Mouse (Mus musculus): ENCODE measurements around the gene Acvr1. TPM values are rescaled to one million over a fixed set of nuclear protein-coding genes. Genes with fewer than 3 reads are reported as not detected.

Acvr1 gene
- polyA plus RNA-seq, 1 experiment from 2014 or later, result 4.6 TPM

DNA sequence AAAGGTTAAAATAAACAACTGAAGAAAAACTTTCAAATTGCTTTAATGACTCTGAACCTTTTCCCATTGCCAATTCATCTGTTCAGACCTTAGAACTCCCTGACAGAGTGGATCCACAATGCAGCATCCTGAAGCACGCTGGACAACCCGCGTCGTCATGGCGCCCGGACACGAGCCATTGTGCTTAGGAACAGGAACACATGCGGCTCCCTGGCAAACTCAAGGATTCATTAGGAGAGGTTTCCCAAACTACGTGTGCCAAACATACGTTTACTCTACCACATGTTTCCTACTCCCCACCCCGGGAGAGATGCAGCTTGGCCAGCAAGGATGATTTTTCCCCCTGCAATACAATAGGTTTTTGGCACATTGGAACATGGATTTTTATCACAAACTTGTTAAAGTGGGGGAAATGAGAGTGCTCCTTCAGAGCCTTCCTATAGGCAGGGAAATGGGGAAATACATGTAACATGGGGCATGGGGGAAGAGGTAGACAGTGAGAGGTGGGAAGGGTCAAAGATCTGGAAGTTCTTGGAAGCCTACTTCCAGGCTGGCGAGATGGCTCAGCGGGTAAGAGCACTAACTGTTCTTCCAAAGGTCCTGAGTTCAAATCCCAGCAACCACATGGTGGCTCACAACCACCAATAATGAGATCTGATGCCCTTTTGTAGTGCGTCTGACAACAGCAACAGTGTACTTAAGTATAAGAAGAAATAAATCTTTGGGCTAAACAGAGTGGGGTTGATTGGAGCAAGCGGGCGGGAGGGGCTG is 112.7 kb downstream of the Acvr1 start:
- no peaks in the 10 kb centered on the region for H3K4me1 ChIP-seq
- H3K27ac ChIP-seq, result no peak overlapping the region
- WGBS, result 90% methylated on average over 16 of the region's 16 CpGs
- no peak overlapping the region for H3K9ac ChIP-seq
- no peaks in the 10 kb centered on the region for H3K9me3 ChIP-seq
- H3K4me2 ChIP-seq, result no peak overlapping the region
- no peak for ATAC-seq (ENCODE audit: low FRiP score)
- no peaks in the 10 kb centered on the region for H3K27me3 ChIP-seq
- no peak overlapping the region for H3K4me3 ChIP-seq (replicated peaks)
- H3K36me3 ChIP-seq (replicated peaks), result peaks cover 24% of the 10 kb centered on the region

DNA sequence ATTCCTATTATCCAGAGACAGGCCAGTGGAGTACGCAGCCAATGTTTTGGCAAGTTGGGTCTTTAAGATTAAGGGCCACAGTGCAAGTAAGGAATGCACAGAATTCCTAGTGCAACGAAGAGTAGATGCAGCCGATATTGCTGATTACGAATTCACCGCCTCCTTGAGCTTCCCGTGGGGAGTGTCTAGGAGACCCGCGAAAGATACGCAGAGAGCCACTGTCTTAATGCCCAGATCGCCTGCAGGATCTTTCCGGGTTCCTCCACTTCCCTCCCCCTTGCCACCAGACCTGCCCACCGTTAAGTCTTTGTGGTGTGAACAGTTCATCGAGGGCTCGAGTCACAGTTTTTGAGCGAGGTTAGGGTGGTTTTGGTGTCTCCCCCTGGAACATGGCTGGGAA is 120.0 kb downstream of the Acvr1 start:
- H3K9ac ChIP-seq, result no peak overlapping the region
- H3K27me3 ChIP-seq, result no peaks in the 10 kb centered on the region
- H3K36me3 ChIP-seq (replicated peaks), result peaks cover 8% of the 10 kb centered on the region
- H3K4me2 ChIP-seq, result no peak overlapping the region
- no peaks in the 10 kb centered on the region for H3K4me1 ChIP-seq
- no peak overlapping the region for H3K27ac ChIP-seq
- no peak for ATAC-seq (ENCODE audit: low FRiP score)
- H3K4me3 ChIP-seq (replicated peaks), result no peak overlapping the region
- no peaks in the 10 kb centered on the region for H3K9me3 ChIP-seq
- 94% methylated on average over 15 of the region's 15 CpGs for WGBS

DNA sequence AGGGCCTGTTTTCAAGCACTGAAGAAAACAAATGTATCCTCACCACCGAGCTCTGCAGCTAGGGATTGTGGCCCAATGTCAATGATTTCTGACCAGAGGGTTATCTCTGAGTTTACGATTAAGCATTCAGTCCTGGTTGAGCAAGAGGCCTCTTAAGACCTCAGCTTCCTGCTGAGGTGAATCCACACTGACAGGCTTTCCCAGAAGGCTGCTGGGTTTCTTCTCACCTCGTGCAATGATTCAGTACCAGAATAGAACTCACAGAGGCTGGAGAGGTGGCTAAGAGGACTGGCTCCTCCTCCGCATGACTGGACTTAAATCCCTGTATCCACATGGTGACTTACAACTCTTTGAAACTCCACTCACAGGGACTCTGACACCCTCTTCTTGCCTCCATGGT is 123.8 kb downstream of the Acvr1 start:
- 82% methylated on average over 4 of the region's 4 CpGs for WGBS
- H3K9ac ChIP-seq, result no peak overlapping the region
- no peaks in the 10 kb centered on the region for H3K4me1 ChIP-seq
- H3K36me3 ChIP-seq (replicated peaks), result peaks cover 12% of the 10 kb centered on the region
- no peaks in the 10 kb centered on the region for H3K9me3 ChIP-seq
- ATAC-seq (ENCODE audit: low FRiP score), result no peak
- no peak overlapping the region for H3K27ac ChIP-seq
- H3K4me2 ChIP-seq, result no peak overlapping the region
- no peaks in the 10 kb centered on the region for H3K27me3 ChIP-seq
- no peak overlapping the region for H3K4me3 ChIP-seq (replicated peaks)

DNA sequence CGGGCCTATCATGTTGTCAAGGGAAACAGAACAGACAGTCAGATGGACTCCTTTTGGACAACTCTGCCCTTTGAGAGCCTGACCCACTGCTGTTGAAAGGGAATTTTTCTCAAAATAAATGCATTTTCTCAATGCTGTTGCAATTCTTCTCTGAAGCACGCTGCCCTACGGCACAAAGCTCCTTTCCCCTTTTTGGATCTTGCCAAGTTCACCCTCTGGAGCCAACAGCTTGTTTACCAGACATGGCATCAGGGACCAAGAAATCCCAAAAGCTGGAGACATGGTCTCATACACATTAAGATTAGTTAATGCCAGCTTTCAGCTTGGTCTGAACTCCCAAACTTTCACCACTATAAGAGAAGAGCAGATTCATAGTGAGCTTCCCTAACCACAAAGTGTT is 130.0 kb downstream of the Acvr1 start:
- Histone ChIP-seq H3K9me3 (no peaks in the 10 kb centered on the region), H3K36me3 (replicated peaks) (peaks cover 4% of the 10 kb centered on the region)
- ATAC-seq (ENCODE audit: low FRiP score), result no peak

DNA sequence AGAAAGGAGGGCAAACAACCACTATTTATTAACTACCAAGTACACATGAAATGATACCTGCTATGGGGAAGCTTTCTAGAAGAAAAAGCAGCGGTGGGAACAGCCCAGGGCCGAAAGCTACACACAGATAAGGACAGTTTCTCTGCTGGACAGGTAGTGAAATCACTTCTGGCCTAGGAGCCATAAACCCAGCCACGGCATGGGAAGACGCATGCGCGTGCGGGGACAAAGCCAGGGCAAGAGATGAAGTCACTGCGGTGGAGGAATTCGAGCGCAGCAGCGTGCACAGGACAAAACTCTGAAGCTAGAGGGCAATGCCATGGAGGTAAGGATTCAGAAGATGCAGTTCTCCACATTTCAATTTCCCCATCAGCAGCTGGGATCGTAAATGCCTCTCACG is 131.4 kb downstream of the Acvr1 start:
- H3K4me1 ChIP-seq, result no peaks in the 10 kb centered on the region
- H3K4me2 ChIP-seq, result no peak overlapping the region
- ATAC-seq (ENCODE audit: low FRiP score), result no peak
- no peaks in the 10 kb centered on the region for H3K9me3 ChIP-seq
- H3K27ac ChIP-seq, result no peak overlapping the region
- H3K4me3 ChIP-seq (replicated peaks), result no peak overlapping the region
- H3K27me3 ChIP-seq, result no peaks in the 10 kb centered on the region
- 91% methylated on average over 13 of the region's 13 CpGs for WGBS
- H3K9ac ChIP-seq, result no peak overlapping the region
- H3K36me3 ChIP-seq (replicated peaks), result peaks cover 4% of the 10 kb centered on the region

More for the DNA sequence above, 130.0 kb downstream of the Acvr1 start:
- Histone ChIP-seq H3K27me3 (no peaks in the 10 kb centered on the region), H3K9ac (no peak overlapping the region), H3K4me1 (no peaks in the 10 kb centered on the region), H3K4me3 (replicated peaks) (no peak overlapping the region), H3K27ac (no peak overlapping the region), H3K4me2 (no peak overlapping the region)
- WGBS, result 86% methylated on average over 3 of the region's 3 CpGs

DNA sequence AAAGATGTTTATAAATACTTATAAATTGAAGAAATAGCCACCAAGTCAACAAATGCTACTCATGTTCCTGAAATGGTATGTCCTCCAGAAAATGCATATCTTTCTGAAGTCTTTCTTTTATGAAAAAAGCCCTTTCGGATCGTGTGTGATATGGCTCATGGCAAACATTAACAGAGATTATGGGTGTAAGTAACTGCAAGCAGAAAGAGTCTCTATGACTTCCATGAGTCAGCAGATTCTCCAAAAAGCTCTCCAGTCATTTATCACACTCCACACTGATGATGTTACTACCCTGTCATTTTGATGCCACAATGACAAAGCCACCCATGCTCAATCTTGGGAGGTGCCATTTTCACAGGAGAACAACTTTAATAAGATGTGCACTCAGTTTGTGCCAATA is 132.5 kb downstream of the Acvr1 start:
- Histone ChIP-seq H3K27me3 (no peaks in the 10 kb centered on the region), H3K4me1 (no peaks in the 10 kb centered on the region), H3K9ac (no peak overlapping the region), H3K4me2 (no peak overlapping the region), H3K36me3 (replicated peaks) (peaks cover 3% of the 10 kb centered on the region), H3K4me3 (replicated peaks) (no peak overlapping the region), H3K27ac (no peak overlapping the region), H3K9me3 (no peaks in the 10 kb centered on the region)
- 90% methylated on average over 2 of the region's 2 CpGs for WGBS
- no peak for ATAC-seq (ENCODE audit: low FRiP score)

DNA sequence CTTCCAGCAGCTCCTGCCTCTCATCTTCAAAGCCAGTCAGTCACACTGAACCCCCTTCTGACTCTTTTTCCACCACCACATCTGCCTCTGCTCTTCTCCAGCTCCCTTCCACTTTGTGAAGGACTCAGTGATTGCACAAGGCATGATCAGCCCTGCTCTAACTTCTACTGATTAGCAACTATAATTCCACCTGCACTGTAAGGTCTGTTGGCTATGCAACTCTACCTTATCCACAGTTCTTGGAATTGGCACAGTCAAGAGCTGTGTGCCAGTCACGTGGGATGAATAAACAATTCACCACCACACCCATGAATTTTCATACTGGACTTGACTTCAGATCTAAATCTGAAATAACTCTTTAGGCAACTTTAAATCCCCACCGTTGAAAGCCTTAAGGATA is 133.6 kb downstream of the Acvr1 start:
- H3K4me3 ChIP-seq (replicated peaks), result no peak overlapping the region

DNA sequence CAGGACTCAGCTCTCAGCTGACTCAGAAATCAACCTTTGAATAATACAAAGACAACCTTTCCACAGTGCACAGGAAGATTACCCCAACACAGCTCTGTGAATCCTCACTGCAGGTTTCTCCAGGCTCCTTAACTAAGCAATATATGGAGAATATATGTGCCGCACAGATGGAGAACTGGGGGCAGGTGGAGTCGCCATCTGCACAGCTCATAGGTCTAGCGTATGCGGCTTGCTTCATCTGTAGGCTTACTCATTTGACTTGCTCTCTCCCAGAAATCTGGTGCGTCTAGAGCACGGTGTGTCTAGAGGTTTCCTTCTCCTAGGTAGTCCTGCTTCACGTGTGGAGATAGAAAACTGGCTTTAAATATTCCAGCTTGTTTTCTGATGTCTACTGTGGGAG is 134.7 kb downstream of the Acvr1 start:
- Histone ChIP-seq H3K27ac (no peak overlapping the region), H3K4me2 (no peak overlapping the region), H3K9ac (no peak overlapping the region), H3K9me3 (no peaks in the 10 kb centered on the region), H3K36me3 (replicated peaks) (no peaks in the 10 kb centered on the region; the same call in 1 of the 2 replicates), H3K4me1 (no peaks in the 10 kb centered on the region), H3K27me3 (no peaks in the 10 kb centered on the region), H3K4me3 (replicated peaks) (no peak overlapping the region)
- ATAC-seq (ENCODE audit: low FRiP score), result no peak
- 91% methylated on average over 7 of the region's 7 CpGs for WGBS

More for the DNA sequence above, 133.6 kb downstream of the Acvr1 start:
- H3K9ac ChIP-seq, result no peak overlapping the region
- H3K9me3 ChIP-seq, result no peaks in the 10 kb centered on the region
- no peaks in the 10 kb centered on the region for H3K4me1 ChIP-seq
- no peaks in the 10 kb centered on the region; the same call in 1 of the 2 replicates for H3K36me3 ChIP-seq (replicated peaks)
- no peak for ATAC-seq (ENCODE audit: low FRiP score)
- H3K4me2 ChIP-seq, result no peak overlapping the region
- no peaks in the 10 kb centered on the region for H3K27me3 ChIP-seq
- H3K27ac ChIP-seq, result no peak overlapping the region
- WGBS, result 92% methylated on average over 2 of the region's 2 CpGs

DNA sequence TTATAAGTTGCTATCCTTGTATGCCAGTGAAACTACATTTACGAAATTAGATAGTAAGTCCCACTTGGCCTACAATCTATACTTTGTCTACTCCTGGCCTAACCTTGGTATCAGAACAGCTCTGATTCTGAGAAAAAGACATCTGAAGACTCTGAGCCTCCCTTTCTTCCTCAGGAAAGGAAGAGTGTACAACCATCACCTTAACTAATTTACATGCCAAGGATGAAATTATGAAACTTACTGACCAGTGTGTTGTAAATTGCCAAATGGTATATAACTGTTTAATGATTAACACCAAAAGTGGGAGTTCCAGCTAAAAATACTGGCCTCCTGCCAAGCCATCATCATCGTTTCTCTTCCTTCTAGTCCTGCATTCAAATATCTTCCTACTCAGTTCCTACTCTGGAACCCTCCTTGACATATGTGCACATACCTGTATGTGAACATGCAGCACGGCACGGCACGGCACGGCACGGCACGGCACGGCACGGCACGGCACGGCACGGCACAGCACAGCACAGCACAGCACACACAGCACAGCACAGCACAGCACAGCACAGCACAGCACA is 141.4 kb downstream of the Acvr1 start:
- Histone ChIP-seq H3K4me2 (no peak overlapping the region), H3K36me3 (replicated peaks) (no peaks in the 10 kb centered on the region), H3K9me3 (no peaks in the 10 kb centered on the region), H3K27ac (no peak overlapping the region), H3K27me3 (no peaks in the 10 kb centered on the region), H3K4me3 (replicated peaks) (no peak overlapping the region), H3K9ac (no peak overlapping the region), H3K4me1 (no peaks in the 10 kb centered on the region)
- 94% methylated on average over 13 of the region's 13 CpGs for WGBS
- no peak for ATAC-seq (ENCODE audit: low FRiP score)

DNA sequence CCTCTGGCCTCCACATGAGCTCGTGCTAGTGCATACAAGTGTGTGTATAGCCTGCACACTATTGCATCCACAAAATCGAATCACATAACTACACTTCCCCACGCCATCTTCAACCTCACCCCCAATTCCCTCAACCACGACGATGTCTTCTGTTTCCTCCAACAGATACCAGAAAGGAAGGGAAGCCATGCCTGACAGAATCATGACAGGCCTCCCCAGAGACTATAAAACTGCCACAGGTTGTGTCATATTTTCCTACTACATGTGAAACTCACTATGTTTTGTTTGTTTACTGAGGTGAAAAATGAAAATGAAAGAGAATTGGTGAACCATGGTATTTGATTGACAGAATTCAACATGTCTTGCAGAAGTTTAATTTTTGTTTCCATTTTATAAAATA is 143.6 kb downstream of the Acvr1 start:
- no peak overlapping the region for H3K27ac ChIP-seq
- H3K4me3 ChIP-seq (replicated peaks), result no peak overlapping the region
- H3K36me3 ChIP-seq (replicated peaks), result no peaks in the 10 kb centered on the region
- no peaks in the 10 kb centered on the region for H3K4me1 ChIP-seq
- 86% methylated on average over 5 of the region's 5 CpGs for WGBS
- no peak for ATAC-seq (ENCODE audit: low FRiP score)
- no peaks in the 10 kb centered on the region for H3K27me3 ChIP-seq
- H3K9me3 ChIP-seq, result no peaks in the 10 kb centered on the region
- no peak overlapping the region for H3K9ac ChIP-seq
- no peak overlapping the region for H3K4me2 ChIP-seq

DNA sequence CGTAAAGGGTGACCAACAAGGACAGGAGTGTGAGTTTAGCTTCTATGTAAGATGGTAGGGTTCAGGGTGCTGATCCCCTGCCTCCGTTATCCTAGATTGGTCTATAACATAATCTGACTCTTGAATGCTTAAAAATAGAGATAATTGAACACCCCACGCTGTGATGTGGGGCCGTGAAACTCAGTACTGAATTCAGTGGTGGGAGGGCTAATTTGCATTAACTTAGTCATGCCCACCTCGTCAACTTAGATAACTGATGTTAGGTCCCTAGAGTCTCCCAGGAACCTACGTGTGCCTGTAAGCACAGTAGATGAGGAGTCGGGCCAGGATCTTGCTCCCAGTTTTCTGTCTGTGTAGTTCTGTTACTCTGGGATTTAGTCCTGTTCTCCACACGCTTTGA is 147.4 kb downstream of the Acvr1 start:
- no peaks in the 10 kb centered on the region for H3K36me3 ChIP-seq (replicated peaks)
- ATAC-seq (ENCODE audit: low FRiP score), result no peak
- WGBS, result 83% methylated on average over 8 of the region's 8 CpGs

DNA sequence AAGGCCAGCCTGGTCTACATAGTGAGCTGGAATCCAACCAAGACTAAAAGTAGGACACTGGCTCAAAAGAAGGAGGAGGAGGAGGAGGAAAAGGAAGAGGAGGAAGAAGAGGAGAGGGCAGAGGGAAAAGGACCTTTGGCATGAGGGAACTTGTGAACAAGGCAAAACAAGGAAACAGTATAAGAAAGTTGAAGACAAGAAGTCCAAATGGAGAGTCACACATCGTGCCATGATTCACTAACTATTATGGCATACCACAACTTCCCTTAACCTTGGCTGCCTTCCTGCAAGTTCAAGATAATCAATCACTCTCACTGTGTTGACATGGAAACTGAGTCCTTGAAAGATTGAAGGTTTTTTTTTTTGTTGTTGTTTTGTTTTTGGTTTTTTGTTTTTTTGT is 148.8 kb downstream of the Acvr1 start:
- H3K36me3 ChIP-seq (replicated peaks), result no peaks in the 10 kb centered on the region
- no peaks in the 10 kb centered on the region for H3K27me3 ChIP-seq
- H3K4me2 ChIP-seq, result no peak overlapping the region
- H3K9me3 ChIP-seq, result no peaks in the 10 kb centered on the region
- ATAC-seq (ENCODE audit: low FRiP score), result no peak
- no peak overlapping the region for H3K9ac ChIP-seq
- no peaks in the 10 kb centered on the region for H3K4me1 ChIP-seq
- H3K27ac ChIP-seq, result no peak overlapping the region
- 90% methylated on average over 1 of the region's 1 CpGs for WGBS
- no peak overlapping the region for H3K4me3 ChIP-seq (replicated peaks)

More for the DNA sequence above, 147.4 kb downstream of the Acvr1 start:
- Histone ChIP-seq H3K27me3 (no peaks in the 10 kb centered on the region), H3K4me3 (replicated peaks) (no peak overlapping the region), H3K27ac (no peak overlapping the region), H3K4me2 (no peak overlapping the region), H3K9me3 (no peaks in the 10 kb centered on the region), H3K9ac (no peak overlapping the region), H3K4me1 (no peaks in the 10 kb centered on the region)

DNA sequence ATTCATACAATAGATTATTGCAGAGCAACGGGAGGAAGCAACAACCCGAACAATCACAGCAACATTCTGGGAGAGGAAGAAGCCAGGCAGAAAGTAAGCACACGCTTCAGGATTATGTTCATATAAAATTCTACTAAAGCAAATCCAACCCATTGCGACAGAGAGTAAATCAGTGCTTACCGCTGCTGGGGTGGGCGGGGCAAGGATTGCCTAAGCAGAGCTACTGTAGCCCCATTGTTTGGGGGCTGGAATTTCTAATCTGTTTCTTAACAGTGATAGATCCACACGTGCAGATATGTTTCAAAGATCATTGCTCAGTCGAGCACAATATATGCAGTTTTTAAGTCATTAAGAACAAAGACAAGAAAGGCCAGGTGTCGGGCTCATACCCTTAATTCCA is 149.3 kb downstream of the Acvr1 start:
- H3K36me3 ChIP-seq (replicated peaks), result no peaks in the 10 kb centered on the region
- H3K4me3 ChIP-seq (replicated peaks), result no peak overlapping the region
- H3K27me3 ChIP-seq, result no peaks in the 10 kb centered on the region
- no peak overlapping the region for H3K27ac ChIP-seq
- no peaks in the 10 kb centered on the region for H3K4me1 ChIP-seq
- no peak overlapping the region for H3K4me2 ChIP-seq
- WGBS, result 85% methylated on average over 9 of the region's 9 CpGs
- H3K9me3 ChIP-seq, result no peaks in the 10 kb centered on the region
- ATAC-seq (ENCODE audit: low FRiP score), result no peak
- no peak overlapping the region for H3K9ac ChIP-seq
